Mouse (Mus musculus): Measurements from ENCODE around the gene Cys1. TPM values are rescaled to one million over a fixed set of nuclear protein-coding genes. Genes with fewer than 3 reads are reported as not detected.
"Not testable (repeated sequence)": the region's sequence is repeated elsewhere in the genome, so short reads cannot be mapped to it uniquely, and the experiment has no call there.

Cys1 gene
- polyA plus RNA-seq, 1 experiment from 2014 or later = 1.3 TPM

GRCm38 (mm10) chr12:24708824-24709218 is 27.2 kb upstream of the Cys1 start:
- no peaks in the 10 kb centered on the region for H3K9me3 ChIP-seq
- peaks cover 21% of the 10 kb centered on the region for H3K4me1 ChIP-seq
- no peaks in the 10 kb centered on the region for H3K27me3 ChIP-seq (replicated peaks)
- H3K36me3 ChIP-seq = peaks cover 12% of the 10 kb centered on the region
- WGBS = under 1% methylated on average over 17 of the region's 17 CpGs
- peak overlapping the region; percentile 83 for H3K9ac ChIP-seq
- peak overlapping the region; percentile 90 for H3K4me3 ChIP-seq
- H3K27ac ChIP-seq = 0 out of 2 replicates have a peak overlapping the region, but pooled peaks have one; percentile 62
- H3K4me2 ChIP-seq (replicated peaks) = peak overlapping the region; percentile 86
- no peak for ATAC-seq (ENCODE audit: low FRiP score, low read depth)

- Histone ChIP-seq H3K9me3 (no peaks in the 10 kb centered on the region), H3K4me2 (replicated peaks) (peak within 1 kb of the TSS; percentile 86), H3K4me1 (peaks cover 21% of the 10 kb centered on the region), H3K27ac (peak within 1 kb of the TSS; percentile 62), H3K4me3 (peak within 1 kb of the TSS; percentile 90), H3K36me3 (peaks cover 12% of the 10 kb centered on the region), H3K9ac (peak within 1 kb of the TSS; percentile 83), H3K27me3 (replicated peaks) (no peaks in the 10 kb centered on the region)
- WGBS = under 1% methylated on average over 83 of the region's 83 CpGs
- ATAC-seq (ENCODE audit: low FRiP score, low read depth) = peak; percentile 92
Observed at GRCm38 (mm10) chr12:24707954-24708823, 26.6 kb upstream of the Cys1 start, which contains the start of gene Rrm2. Gene Rrm2 (plus strand): TSS chr12:24708241.

GRCm38 (mm10) chr12:24707480-24707802 is 25.8 kb upstream of the Cys1 start:
- H3K27me3 ChIP-seq (replicated peaks) = no peaks in the 10 kb centered on the region
- H3K27ac ChIP-seq = no peak overlapping the region
- H3K4me3 ChIP-seq = peak overlapping the region; percentile 90
- H3K9me3 ChIP-seq = no peaks in the 10 kb centered on the region
- H3K4me1 ChIP-seq = peaks cover 21% of the 10 kb centered on the region
- peak overlapping the region; percentile 86 for H3K4me2 ChIP-seq (replicated peaks)
- H3K9ac ChIP-seq = peak overlapping the region; percentile 83
- no peak; the same call in 1 of the 2 replicates for ATAC-seq (ENCODE audit: low FRiP score, low read depth)
- H3K36me3 ChIP-seq = peaks cover 8% of the 10 kb centered on the region
- WGBS = under 1% methylated on average over 9 of the region's 9 CpGs

- under 1% methylated on average over 27 of the region's 27 CpGs for WGBS
- peak overlapping the region; percentile 86 for H3K4me2 ChIP-seq (replicated peaks)
- H3K27ac ChIP-seq = no peak overlapping the region
- peak overlapping the region; percentile 83 for H3K9ac ChIP-seq
- H3K27me3 ChIP-seq (replicated peaks) = no peaks in the 10 kb centered on the region
- H3K36me3 ChIP-seq = peaks cover 7% of the 10 kb centered on the region; the same call in 1 of the 2 replicates
- H3K9me3 ChIP-seq = no peaks in the 10 kb centered on the region
- H3K4me3 ChIP-seq = peak overlapping the region; percentile 90
- peaks cover 21% of the 10 kb centered on the region for H3K4me1 ChIP-seq
- no peak for ATAC-seq (ENCODE audit: low FRiP score, low read depth)
Observed at GRCm38 (mm10) chr12:24706764-24707479, 25.3 kb upstream of the Cys1 start.

- H3K9me3 ChIP-seq = no peaks in the 10 kb centered on the region
Observed at GRCm38 (mm10) chr12:24705502-24706263, 24.1 kb upstream of the Cys1 start.

GRCm38 (mm10) chr12:24703013-24703412 is 21.4 kb upstream of the Cys1 start:
- H3K9me3 ChIP-seq = no peaks in the 10 kb centered on the region
- H3K27ac ChIP-seq = no peak overlapping the region
- no peak overlapping the region for H3K9ac ChIP-seq
- ATAC-seq (ENCODE audit: low FRiP score, low read depth) = no peak
- no peaks in the 10 kb centered on the region for H3K36me3 ChIP-seq
- no peak overlapping the region for H3K4me2 ChIP-seq (replicated peaks)
- H3K4me1 ChIP-seq = peaks cover 17% of the 10 kb centered on the region
- H3K4me3 ChIP-seq = no peak overlapping the region
- 85% methylated on average over 3 of the region's 3 CpGs for WGBS
- no peaks in the 10 kb centered on the region for H3K27me3 ChIP-seq (replicated peaks)

More at GRCm38 (mm10) chr12:24705502-24706263, 24.1 kb upstream of the Cys1 start:
- H3K27me3 ChIP-seq (replicated peaks) = no peaks in the 10 kb centered on the region
- H3K9ac ChIP-seq = no peak overlapping the region
- H3K36me3 ChIP-seq = 0 out of 2 replicates have a peak, but pooled peaks cover 1% of the 10 kb centered on the region
- WGBS = 86% methylated on average over 15 of the region's 15 CpGs
- H3K27ac ChIP-seq = no peak overlapping the region
- H3K4me2 ChIP-seq (replicated peaks) = no peak overlapping the region
- peaks cover 21% of the 10 kb centered on the region for H3K4me1 ChIP-seq
- no peak overlapping the region for H3K4me3 ChIP-seq
- no peak for ATAC-seq (ENCODE audit: low FRiP score, low read depth)

GRCm38 (mm10) chr12:24701621-24702020 is 20.0 kb upstream of the Cys1 start:
- WGBS = 87% methylated on average over 9 of the region's 9 CpGs
- H3K9me3 ChIP-seq; H3K4me3 ChIP-seq; H3K27ac ChIP-seq; H3K27me3 ChIP-seq (replicated peaks); H3K4me1 ChIP-seq; H3K9ac ChIP-seq; H3K36me3 ChIP-seq; ATAC-seq (ENCODE audit: low FRiP score, low read depth); H3K4me2 ChIP-seq (replicated peaks): not testable (repeated sequence)

- Histone ChIP-seq H3K4me1 (no peaks in the 10 kb centered on the region), H3K9me3 (no peaks in the 10 kb centered on the region), H3K36me3 (no peaks in the 10 kb centered on the region), H3K4me3 (no peak overlapping the region), H3K27me3 (replicated peaks) (no peaks in the 10 kb centered on the region), H3K4me2 (replicated peaks) (no peak overlapping the region), H3K9ac (no peak overlapping the region), H3K27ac (no peak overlapping the region)
- WGBS = 73% methylated on average over 10 of the region's 10 CpGs
- no peak for ATAC-seq (ENCODE audit: low FRiP score, low read depth)
Observed at GRCm38 (mm10) chr12:24699578-24699977, 18.0 kb upstream of the Cys1 start.

- Histone ChIP-seq H3K4me2 (replicated peaks) (no peak overlapping the region), H3K27me3 (replicated peaks) (no peaks in the 10 kb centered on the region), H3K36me3 (no peaks in the 10 kb centered on the region), H3K4me1 (no peaks in the 10 kb centered on the region), H3K9me3 (no peaks in the 10 kb centered on the region), H3K4me3 (no peak overlapping the region), H3K27ac (no peak overlapping the region), H3K9ac (no peak overlapping the region)
- WGBS = 77% methylated on average over 3 of the region's 3 CpGs
- ATAC-seq (ENCODE audit: low FRiP score, low read depth) = no peak
Observed at GRCm38 (mm10) chr12:24698514-24698913, 16.9 kb upstream of the Cys1 start.

- no peak overlapping the region for H3K4me3 ChIP-seq
- WGBS = 68% methylated on average over 8 of the region's 8 CpGs
- no peak overlapping the region for H3K9ac ChIP-seq
- peak overlapping the region; percentile 33; the same call in 1 of the 2 replicates for H3K4me2 ChIP-seq (replicated peaks)
- ATAC-seq (ENCODE audit: low FRiP score, low read depth) = peak; percentile 44; the same call in 1 of the 2 replicates
- H3K9me3 ChIP-seq = no peaks in the 10 kb centered on the region
- no peaks in the 10 kb centered on the region for H3K4me1 ChIP-seq
- no peak overlapping the region for H3K27ac ChIP-seq
- no peaks in the 10 kb centered on the region for H3K36me3 ChIP-seq
- H3K27me3 ChIP-seq (replicated peaks) = no peaks in the 10 kb centered on the region
Observed at GRCm38 (mm10) chr12:24697484-24698204, 16.0 kb upstream of the Cys1 start.
